Mouse (Mus musculus) thymus, postnatal 10 days (tissue): ENCODE measurements around the gene Tmprss15.

Source experiments
- DNase-seq, 2 experiments: peaks; one replicate each; pipeline ENCODE4 v3.0.0; 2021; ENCODE audit warnings: low spot score in 2 of 2

Gene Tmprss15

DNA sequence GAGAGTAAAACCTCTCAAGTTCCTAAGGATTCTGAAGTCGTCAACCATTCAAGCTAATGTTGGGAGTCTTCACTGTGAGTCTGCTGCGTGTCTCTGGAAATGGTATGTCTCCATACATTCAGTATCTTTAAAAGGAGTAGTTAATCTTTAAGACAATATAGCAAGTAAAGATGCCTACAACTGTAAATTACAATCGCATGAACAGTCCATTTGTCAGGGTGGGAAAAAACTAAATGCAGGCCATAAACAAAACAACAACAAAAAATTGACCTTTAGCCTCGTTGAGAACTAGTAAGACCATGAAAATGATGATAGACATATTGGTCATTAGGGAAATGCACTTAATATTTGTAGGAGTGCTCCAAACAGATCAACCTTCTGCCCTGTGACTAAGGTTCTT, at the start of gene Tmprss15:
Gene Tmprss15 (minus strand): TSS at position 101 of the 400 bp plus-strand sequence.
- no peak for DNase-seq

- DNase-seq, result no peak
Measured at GRCm38 (mm10) chr16:79114879-79115278, 24.0 kb upstream of the Tmprss15 start.

GRCm38 (mm10) chr16:79109516-79109915, 18.6 kb upstream of the Tmprss15 start:
- no peak for DNase-seq

GRCm38 (mm10) chr16:79108969-79109368, 18.1 kb upstream of the Tmprss15 start:
- no peak for DNase-seq

- DNase-seq, result no peak
Measured at GRCm38 (mm10) chr16:79100325-79100724, 9.4 kb upstream of the Tmprss15 start.

DNA sequence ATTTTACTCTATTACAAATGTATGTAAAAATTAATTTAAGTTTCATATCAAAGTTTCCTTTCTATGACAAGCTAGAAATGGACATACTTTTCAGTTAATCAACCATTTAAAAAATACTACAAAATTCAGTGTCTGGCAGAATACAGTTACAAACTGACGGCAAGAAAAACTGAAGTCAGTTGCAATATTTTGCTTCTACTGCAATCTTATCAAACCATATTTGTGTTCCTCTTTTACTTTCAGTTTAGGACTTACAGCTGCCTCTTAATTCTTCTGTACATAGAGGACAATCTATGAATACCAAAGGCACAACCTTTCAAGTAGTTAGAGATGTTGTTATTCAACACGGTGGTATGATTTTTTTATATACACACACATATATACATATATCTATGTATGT, 7.4 kb upstream of the Tmprss15 start:
- no peak for DNase-seq

DNA sequence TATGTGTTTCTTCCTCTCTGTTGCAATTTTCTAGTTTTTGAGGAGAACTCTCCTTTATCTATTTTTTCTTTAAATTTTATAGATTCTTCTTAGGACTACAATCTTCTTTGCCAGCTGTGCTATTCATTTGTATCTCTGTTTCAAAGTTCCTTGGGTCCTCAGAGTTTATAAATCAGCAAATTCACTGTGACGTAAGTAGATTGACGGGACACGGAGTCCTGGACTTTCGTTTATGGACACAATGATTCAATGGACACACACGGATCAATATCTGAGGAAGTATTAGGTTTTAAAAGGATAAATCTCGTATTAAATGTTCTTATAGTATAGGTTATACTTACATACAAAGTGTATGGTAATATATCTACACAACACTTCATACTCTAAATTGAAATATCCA, 4.3 kb downstream of the Tmprss15 start:
- DNase-seq, result no peak

DNA sequence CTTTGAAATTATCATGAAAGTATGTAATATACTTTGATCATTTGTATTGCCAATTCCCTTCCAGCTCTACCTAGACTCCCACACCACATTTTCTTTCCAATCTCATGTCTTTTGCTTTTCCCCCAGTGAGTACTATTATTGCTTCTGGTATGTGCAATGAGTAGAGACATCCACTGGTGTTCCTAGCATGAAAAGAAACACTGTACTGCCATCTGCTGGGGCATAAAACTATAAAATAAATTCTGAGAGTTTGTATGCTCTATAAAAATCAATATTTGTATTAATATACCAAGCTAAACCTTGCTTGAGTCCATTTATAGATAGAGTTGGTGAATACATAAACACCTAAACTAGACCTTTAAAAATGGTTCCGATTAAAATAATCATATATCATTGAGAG, 27.0 kb downstream of the Tmprss15 start:
- no peak for DNase-seq

GRCm38 (mm10) chr16:79058775-79059558, 31.9 kb downstream of the Tmprss15 start:
- no peak for DNase-seq

DNA sequence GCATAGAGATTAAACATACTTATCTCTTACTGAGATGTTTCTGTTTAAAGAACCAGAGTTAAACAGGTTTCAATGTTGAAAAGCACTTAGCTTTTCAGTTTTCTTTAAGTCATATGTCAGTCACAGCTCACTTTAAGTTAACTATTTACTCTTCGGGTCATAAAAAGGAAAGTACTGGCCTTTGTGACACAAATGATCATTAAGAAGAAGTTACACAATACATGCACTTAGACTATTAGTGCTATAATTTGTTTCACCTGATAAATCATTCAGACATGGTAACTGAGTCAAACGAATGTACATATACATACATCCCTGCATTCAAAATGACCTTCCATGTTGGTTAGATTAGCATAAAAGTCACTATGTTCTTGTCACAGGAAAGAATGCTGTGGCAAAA, 58.3 kb downstream of the Tmprss15 start:
- DNase-seq, result no peak

DNA sequence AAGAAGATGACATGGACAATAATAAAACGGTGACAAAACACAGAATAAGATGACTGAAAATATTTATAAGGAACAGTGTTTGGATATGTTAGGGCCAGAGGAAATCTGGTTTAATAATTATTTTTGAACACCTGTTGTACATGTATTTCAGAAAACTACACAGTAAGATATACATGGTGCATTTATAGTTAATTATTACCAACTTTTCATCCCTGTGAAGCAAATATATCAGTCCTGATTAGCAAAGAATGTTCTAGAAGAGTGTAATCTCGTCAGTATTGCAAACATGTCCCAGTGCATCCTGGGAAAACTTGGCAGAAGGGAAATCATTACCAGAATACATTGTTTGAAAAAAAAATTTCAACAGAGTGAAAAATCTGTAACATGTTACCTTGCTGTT, 88.1 kb downstream of the Tmprss15 start:
- DNase-seq, result no peak

DNA sequence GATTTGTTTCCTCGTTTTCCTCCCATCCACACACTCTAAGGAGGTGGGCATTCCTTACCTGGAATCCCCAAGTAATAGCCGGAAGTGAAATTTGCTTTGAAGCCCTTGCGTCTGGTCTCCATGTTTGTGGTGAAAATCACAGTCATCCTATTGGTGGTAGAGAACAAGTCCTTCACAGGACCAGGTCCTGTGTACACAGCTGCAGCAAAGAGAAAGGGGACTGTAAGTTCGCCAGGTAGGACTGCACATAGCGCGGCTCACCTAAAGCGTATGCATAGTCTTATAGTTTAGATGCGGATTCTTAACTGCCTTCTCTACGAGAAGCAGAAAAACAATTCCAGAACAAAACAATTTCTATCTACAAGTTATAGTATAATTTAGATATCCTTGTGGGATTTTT, 89.2 kb downstream of the Tmprss15 start:
- no peak for DNase-seq

- no peak for DNase-seq
Measured at GRCm38 (mm10) chr16:78976384-78976783, 114.5 kb downstream of the Tmprss15 start.

- DNase-seq, result no peak
Measured at GRCm38 (mm10) chr16:78974099-78974498, 116.8 kb downstream of the Tmprss15 start.

- no peak for DNase-seq
Measured at GRCm38 (mm10) chr16:78969091-78969731, 121.7 kb downstream of the Tmprss15 start.

- no peak for DNase-seq
Measured at GRCm38 (mm10) chr16:78957434-78957833, 133.5 kb downstream of the Tmprss15 start.

DNA sequence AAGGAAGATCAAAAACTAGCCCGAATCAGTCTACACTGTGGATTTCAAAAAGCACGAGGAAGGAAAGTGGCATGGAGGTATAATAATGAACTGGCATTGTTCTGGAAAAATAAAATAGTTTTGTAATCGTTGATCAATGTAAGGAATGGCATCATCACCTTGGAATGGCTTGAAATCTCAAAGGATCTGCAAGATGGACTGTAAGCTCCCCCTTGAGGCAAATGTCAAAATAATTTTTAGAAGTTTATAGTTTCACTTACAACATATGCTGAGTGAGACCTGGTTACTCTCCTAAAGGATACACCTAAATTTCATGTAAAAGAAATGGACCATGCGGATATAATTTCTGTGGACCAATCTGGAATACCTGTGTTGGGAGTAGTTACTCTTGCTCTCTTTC, 140.5 kb downstream of the Tmprss15 start:
- DNase-seq, result no peak

DNA sequence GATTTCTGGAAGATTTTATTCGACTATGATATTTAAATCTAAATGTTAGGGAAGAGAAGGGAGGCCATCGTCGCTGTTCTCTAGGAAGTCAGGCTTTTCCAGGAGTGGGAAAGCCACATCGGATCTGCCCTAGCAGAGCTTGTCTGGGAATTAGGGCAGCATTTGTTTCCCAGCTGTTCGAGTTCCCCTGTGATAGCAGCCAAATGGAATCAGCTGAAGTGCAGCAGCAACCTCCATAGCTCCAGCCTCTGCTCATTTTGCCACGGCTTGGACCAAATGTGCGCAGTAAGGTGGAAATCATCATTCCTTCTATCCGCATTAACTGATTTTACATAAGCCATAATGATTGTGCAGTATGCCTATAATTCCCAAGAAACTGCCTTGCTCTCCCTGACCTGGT, 153.1 kb downstream of the Tmprss15 start:
- DNase-seq, result no peak

- no peak for DNase-seq
Measured at GRCm38 (mm10) chr16:78934298-78934697, 156.6 kb downstream of the Tmprss15 start.

DNA sequence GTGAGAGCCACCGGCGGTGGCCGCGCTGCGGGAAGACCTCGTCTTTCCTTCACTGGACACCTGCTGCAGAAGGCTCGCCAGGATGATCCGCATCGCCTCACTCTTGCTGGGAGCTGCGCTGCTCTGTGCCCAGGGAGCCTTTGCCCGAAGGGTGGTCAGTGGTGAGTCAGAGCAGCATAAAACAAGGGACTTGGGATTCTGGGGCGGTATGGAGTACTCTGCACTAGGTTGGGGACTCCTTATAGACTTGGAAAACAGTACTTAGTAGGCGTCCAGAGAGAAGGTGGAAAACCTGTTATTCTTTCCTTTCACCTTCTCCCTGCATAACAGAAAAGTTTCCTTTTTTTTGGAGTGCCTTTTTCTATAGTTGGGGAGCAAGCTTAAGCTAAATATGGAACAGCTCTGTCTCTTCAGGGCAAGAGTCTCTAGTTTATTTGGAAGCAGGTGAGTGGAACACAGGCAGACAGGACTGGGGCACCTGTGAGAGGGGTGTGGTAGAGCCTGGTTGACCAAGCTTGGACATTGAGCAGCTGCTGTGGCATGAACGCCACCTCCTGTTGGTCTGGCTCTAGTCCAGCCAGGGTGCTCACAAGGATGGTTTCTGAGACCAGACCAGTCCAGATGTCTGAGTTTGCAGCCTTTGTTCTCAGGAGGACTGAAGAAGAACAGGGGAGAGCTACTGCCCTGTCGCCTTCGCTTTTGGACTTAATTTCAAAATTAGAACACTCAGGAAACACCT, 159.4 kb downstream of the Tmprss15 start:
- DNase-seq, result no peak

GRCm38 (mm10) chr16:78930382-78931286, 160.3 kb downstream of the Tmprss15 start, which contains the start of gene Chodl:
TSS of gene Chodl (plus strand) at chr16:78930948.
- DNase-seq, result no peak

DNA sequence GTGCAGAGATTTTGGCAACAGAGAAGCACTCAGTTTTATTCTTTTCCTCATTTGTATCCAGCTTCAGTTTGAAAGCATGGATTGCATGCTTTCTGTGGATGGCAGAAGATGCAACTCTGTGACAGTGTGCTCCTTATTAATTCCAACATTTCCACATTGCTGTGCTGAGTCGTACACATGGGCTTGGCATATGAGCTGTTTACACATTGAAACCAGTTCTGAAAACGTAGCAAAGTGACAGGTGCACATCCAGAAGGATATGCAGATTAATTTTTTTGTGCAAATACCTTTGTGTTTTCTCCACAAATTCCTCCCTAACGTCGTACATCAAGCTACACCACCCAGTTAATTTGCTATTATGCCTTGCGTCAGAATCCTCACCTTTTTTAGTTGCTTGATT, 168.3 kb downstream of the Tmprss15 start:
- no peak for DNase-seq
